ENCODE assay signal across 25 mouse cellular contexts in genomic region chr15:12432879-12433278, GRCm38 (mm10).
A peak's percentile ranks its signal among the peaks of the same experiment; 100 is the strongest.
DNase-seq lines count a peak whose midpoint lies in the region; ATAC-seq lines count a peak whose summit lies in the region.
"Had no signal": no experiment of that assay in that cellular context is flagged by ENCODE, and none has a peak within 500 bp of the region (broad histone marks: within the 10 kb centered on the region; RNA-seq: fewer than 3 reads in every experiment).

No protein-coding gene starts in this region.

- H3K9ac ChIP-seq in kidney, embryonic 14.5 days (ENCODE audit: low read depth, low read length), result no peak overlapping the region
- no peak overlapping the region for H3K9ac ChIP-seq in midbrain, embryonic 16.5 days (ENCODE audit: low read depth, low read length)
- H3K9ac ChIP-seq: hindbrain, embryonic 13.5 days; liver, embryonic 12.5 days; liver, postnatal 0 days had no signal

- DNase-seq in kidney, postnatal 14 days, result no peak
- no peak for DNase-seq in midbrain, embryonic 10.5 days (ENCODE audit: low spot score)
- no peak for DNase-seq in heart, adult 9 months (ENCODE audit: low spot score in 2 of 2)
- DNase-seq in gastrocnemius, postnatal 14 days, result no peak
- DNase-seq: adrenal gland, postnatal 25 days; cerebellum, adult 2 months; cerebellum, postnatal 14 days; heart, postnatal 36 days; kidney, postnatal 10 days; left cerebral cortex, postnatal 4 days; liver, postnatal 0 days; thymus, postnatal 14 days had no signal

- peak overlapping the region; percentile 11; the same call in 1 of the 2 replicates for H3K27ac ChIP-seq in kidney, embryonic 14.5 days (ENCODE audit: low read depth, low read length)
- peak overlapping the region; percentile 59; the same call in 1 of the 2 replicates for H3K27ac ChIP-seq in midbrain, embryonic 10.5 days (replicated peaks)
- H3K27ac ChIP-seq in midbrain, embryonic 16.5 days (ENCODE audit: low read length), result no peak overlapping the region
- H3K27ac ChIP-seq in brown adipose tissue, adult 24 weeks (replicated peaks; ENCODE audit: low read depth, low read length), result 0 out of 2 replicates have a peak overlapping the region, but pooled peaks have one; percentile 16
- H3K27ac ChIP-seq: hindbrain, embryonic 13.5 days; left cerebral cortex, adult 2 months; liver, embryonic 12.5 days; macrophage had no signal

- H3K4me2 ChIP-seq in kidney, embryonic 14.5 days (replicated peaks; ENCODE audit: low read depth, low read length), result no peak overlapping the region
- no peak overlapping the region for H3K4me2 ChIP-seq in midbrain, embryonic 16.5 days (ENCODE audit: low read length)
- H3K4me2 ChIP-seq: heart, embryonic 11.5 days; hindbrain, embryonic 13.5 days; liver, embryonic 12.5 days; midbrain, embryonic 11.5 days had no signal

- H3K4me1 ChIP-seq in kidney, embryonic 14.5 days (ENCODE audit: control insufficient read depth, insufficient read depth, low read length), result peaks cover 46% of the 10 kb centered on the region
- H3K4me1 ChIP-seq in midbrain, embryonic 10.5 days, result peaks cover 52% of the 10 kb centered on the region
- no peaks in the 10 kb centered on the region for H3K4me1 ChIP-seq in midbrain, embryonic 16.5 days (ENCODE audit: control insufficient read depth, insufficient read depth, low read length)
- H3K4me1 ChIP-seq in brown adipose tissue, adult 24 weeks (ENCODE audit: control insufficient read depth, insufficient read depth, insufficient read length, low read length), result peaks cover 6% of the 10 kb centered on the region; the same call in 1 of the 2 replicates

- no peaks in the 10 kb centered on the region for H3K9me3 ChIP-seq in kidney, embryonic 14.5 days (ENCODE audit: control insufficient read depth, low read length)
- H3K9me3 ChIP-seq in midbrain, embryonic 10.5 days (replicated peaks), result no peaks in the 10 kb centered on the region
- H3K9me3 ChIP-seq in midbrain, embryonic 16.5 days (replicated peaks; ENCODE audit: control insufficient read depth, low read length, poor library complexity, severe bottlenecking), result no peaks in the 10 kb centered on the region
- H3K9me3 ChIP-seq: hindbrain, embryonic 13.5 days; liver, embryonic 12.5 days had no signal

- no peak overlapping the region for H3K4me3 ChIP-seq in kidney, embryonic 14.5 days (ENCODE audit: low read length)
- no peak overlapping the region for H3K4me3 ChIP-seq in midbrain, embryonic 10.5 days
- no peak overlapping the region for H3K4me3 ChIP-seq in midbrain, embryonic 16.5 days (ENCODE audit: low read depth, low read length)
- no peak overlapping the region for H3K4me3 ChIP-seq in brown adipose tissue, adult 24 weeks (ENCODE audit: insufficient read depth, low read depth, low read length)
- H3K4me3 ChIP-seq: hindbrain, embryonic 13.5 days; left cerebral cortex, adult 2 months; liver, embryonic 12.5 days; myocyte had no signal

- H3K36me3 ChIP-seq in kidney, embryonic 14.5 days (ENCODE audit: control insufficient read depth, insufficient read depth, low read length), result no peaks in the 10 kb centered on the region
- H3K36me3 ChIP-seq in midbrain, embryonic 10.5 days, result no peaks in the 10 kb centered on the region
- H3K36me3 ChIP-seq in midbrain, embryonic 16.5 days (ENCODE audit: control insufficient read depth, insufficient read depth, low read length), result no peaks in the 10 kb centered on the region
- H3K36me3 ChIP-seq: hindbrain, embryonic 13.5 days; liver, embryonic 12.5 days had no signal

- intact Hi-C loops in gastrocnemius, postnatal 14 days (cut with DNase I; ENCODE audit: low total_unique reads), result no loop called here

- no peak for ATAC-seq in kidney, embryonic 14.5 days (ENCODE audit: low FRiP score, low TSS enrichment)
- ATAC-seq in midbrain, embryonic 16.5 days, result no peak
- peak; percentile 33; the same call in 1 of the 2 replicates for ATAC-seq in megakaryocyte progenitor cell, adult 5-6 weeks (replicated peaks; ENCODE audit: poor library complexity)
- ATAC-seq: forebrain, embryonic 14.5 days; intestine, postnatal 0 days; liver, embryonic 12.5 days; liver, postnatal 0 days had no signal

- H3K27me3 ChIP-seq in kidney, embryonic 14.5 days (ENCODE audit: control insufficient read depth, insufficient read depth, low read length), result no peaks in the 10 kb centered on the region
- H3K27me3 ChIP-seq in midbrain, embryonic 10.5 days (ENCODE audit: low read depth, poor library complexity, severe bottlenecking), result no peaks in the 10 kb centered on the region
- H3K27me3 ChIP-seq in midbrain, embryonic 16.5 days (ENCODE audit: control insufficient read depth, insufficient read depth, low read depth, low read length), result no peaks in the 10 kb centered on the region
- H3K27me3 ChIP-seq: hindbrain, embryonic 13.5 days; liver, embryonic 12.5 days had no signal
